Mouse (Mus musculus) urinary bladder, postnatal 4 days (tissue): ENCODE data around the gene Evi5.

Experiments
- DNase-seq, 2 experiments: peaks; one replicate each; pipeline ENCODE4 v3.0.0; 2021 to 2022; ENCODE audit warnings: low spot score in 2 of 2

Gene Evi5

DNA sequence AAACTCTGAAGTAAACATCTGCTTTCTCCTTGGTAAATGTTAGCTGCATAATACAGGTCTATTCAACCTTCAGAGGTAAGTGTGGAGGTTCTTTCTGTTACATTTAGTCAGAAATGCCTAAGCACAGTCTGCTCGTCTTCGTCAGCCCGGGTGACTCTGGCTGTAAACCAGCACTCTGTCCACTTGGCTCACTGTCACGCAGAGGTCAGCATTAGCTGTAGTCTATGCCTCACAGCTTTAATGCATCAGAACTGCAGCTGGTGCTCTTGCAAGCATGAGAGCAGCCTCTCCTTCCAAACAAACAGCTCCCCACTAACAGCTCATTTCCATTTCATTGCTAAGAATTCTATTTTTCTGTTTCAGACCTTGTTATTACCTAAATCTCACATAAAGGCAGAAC is 67.4 kb downstream of the Evi5 start:
- DNase-seq = no peak

GRCm38 (mm10) chr5:107802621-107803020 is 72.3 kb downstream of the Evi5 start:
- no peak for DNase-seq

- no peak for DNase-seq
Measured at GRCm38 (mm10) chr5:107801234-107801633, 73.7 kb downstream of the Evi5 start.

GRCm38 (mm10) chr5:107798290-107798689 is 76.6 kb downstream of the Evi5 start:
- no peak for DNase-seq

- no peak for DNase-seq
Measured at GRCm38 (mm10) chr5:107793927-107794326, 81.0 kb downstream of the Evi5 start.

- no peak for DNase-seq
Measured at GRCm38 (mm10) chr5:107793258-107793657, 81.6 kb downstream of the Evi5 start.

DNA sequence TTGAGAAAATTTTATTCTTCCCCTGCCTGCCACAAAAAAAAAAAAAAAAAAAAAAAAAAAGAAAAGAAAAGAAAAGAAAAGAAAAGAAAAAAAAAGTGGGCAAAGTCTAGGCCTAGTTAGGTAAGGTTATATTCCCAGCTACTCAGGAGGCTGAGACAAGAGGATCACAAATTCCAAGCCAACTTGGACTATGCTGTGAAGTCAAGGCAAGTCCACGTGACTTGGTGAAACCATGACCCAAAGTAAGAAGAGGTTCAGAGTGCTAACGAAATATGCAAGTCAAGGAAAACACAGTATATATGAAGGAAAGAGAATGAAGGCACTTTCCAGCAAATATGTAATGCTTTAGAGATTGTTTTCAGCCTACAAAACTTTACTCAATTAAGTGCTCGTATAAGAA is 82.4 kb downstream of the Evi5 start:
- DNase-seq = no peak

DNA sequence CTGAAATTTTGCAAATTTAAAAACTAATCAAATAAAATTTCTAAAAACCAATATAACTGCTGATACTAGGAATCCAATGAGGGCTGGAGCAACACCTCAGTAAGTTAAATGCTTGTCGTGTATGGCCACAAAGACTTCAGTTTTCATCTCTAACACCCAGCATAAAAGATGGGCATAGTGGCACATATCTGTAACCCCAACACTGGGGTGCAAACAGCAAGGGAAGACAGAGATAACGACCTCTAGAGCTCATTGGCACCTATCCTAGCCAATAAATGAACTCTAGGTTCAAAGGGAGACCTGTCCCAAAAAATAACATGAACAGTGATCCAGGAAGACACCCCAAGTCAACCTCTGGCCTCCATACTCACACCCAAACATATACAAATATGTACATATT is 82.9 kb downstream of the Evi5 start:
- DNase-seq = no peak

GRCm38 (mm10) chr5:107789492-107789891 is 85.4 kb downstream of the Evi5 start:
- DNase-seq = no peak

DNA sequence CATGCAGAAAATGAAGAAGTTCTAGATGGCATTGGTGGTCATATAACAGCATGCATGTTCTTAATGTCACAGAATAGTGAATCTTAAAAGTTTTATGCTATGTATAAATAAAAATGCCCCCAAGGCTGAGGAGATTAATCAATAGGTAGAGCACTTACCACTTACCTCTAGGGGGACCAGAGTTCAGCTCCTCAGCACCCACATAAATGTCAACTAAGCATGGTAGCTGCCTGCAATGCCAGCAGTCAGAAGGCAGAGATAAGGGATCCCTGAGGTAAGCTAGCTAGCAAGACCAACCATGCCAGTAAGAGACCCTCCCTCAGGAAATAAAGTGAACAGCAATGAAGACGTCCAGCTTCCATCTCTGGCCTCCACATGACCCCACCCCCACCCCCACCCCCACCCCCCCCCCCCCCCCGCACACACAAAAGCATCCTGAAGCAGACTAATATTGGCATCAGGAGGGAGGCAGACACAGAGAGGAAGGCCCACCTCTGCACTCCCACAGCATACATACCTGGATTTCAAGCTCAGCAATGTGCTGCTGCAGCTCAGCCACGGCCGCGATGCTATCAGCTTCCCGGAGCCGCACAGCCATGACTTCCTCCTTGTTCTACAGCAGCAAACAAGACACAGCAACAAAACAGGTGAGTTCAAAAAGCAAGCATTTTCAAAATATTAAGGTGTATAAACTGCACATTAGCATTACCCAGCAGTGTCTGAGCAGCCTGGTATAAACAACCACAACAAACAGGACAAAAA is 87.0 kb downstream of the Evi5 start:
- DNase-seq = no peak

DNA sequence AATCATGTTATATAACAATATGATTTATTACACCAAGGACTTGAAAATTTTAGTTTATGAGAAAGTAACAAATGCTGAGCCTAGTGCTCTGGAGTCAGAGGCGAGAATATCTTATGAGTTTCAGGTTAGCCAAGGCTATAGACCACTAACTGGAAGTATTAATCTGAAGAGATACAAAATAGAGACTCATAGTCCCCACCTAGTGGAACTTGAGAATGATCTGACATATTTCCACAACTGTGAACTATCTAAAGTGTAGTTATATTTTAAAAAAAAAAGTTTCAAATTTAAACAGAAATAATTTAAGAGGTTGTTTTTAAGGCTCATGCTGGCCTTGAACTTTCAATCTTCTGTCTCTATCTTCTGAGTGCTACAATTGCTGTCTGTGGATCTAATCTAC is 92.5 kb downstream of the Evi5 start:
- no peak for DNase-seq

GRCm38 (mm10) chr5:107778763-107779162 is 96.1 kb downstream of the Evi5 start:
- DNase-seq = no peak

DNA sequence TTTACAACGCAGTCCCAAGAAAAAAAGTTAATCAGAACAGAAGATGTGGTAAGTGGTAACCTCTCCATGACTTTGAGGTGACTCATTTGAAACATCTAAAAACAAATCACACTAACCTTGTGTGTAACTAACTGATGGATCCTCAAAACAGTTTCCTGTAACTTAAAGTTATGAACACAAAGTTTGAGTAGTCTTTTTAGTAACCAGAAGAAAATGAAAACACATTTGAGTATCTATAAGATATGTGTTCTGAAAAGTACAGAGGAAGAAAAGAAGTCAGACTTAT is 97.4 kb downstream of the Evi5 start:
- no peak for DNase-seq

DNA sequence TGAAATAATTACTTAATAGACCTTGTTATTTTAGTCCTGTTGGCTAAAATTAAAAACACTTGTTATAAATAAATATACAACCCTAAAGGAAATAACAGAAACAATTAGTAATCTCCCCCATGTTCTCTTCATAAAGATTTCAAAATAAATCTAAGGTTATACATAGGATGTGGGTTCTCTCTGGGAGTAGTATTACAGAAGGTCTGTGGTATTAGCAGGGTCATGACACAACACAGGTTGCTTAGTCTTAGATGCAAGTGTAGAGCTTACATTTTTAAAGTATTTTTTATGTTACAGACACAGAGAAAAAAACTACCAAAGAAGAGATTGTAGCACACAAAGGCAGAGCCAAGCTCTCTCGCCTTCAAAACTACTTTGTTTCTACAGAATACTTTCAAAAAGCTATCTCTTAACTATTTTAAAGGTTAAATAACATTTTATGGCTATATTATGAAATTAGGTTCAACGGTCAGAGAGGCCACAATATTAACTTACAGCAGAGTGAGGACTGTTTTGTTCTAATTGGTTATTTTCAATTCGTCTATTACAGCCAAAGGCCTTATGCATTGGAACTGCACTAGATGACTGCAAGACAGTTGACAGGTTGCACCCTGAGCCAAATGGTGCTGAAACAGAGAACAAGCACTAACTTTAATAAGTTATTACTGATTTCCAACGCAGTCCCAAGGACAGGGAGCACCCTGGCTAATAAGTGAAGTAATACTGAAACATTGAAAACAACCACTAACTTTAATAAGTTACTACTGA is 97.9 kb downstream of the Evi5 start:
- no peak for DNase-seq

DNA sequence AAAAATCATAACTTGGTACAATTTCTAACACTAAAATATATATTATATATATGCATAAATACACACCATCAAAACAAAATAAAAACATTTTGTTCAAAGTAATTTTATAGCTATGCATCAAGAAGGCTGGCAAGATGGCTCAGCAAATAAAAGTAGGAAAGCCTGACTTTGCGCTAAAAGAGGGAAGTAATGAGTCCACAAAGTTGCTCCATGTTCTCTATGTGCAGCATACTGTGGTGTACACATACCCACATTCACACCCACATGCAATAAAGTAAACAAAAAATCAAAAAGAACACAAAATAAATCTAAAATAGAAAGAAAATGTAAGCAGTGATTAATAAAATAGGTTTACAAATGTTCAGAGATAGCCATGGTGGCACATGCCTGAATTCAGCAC is 99.0 kb downstream of the Evi5 start:
- no peak for DNase-seq

DNA sequence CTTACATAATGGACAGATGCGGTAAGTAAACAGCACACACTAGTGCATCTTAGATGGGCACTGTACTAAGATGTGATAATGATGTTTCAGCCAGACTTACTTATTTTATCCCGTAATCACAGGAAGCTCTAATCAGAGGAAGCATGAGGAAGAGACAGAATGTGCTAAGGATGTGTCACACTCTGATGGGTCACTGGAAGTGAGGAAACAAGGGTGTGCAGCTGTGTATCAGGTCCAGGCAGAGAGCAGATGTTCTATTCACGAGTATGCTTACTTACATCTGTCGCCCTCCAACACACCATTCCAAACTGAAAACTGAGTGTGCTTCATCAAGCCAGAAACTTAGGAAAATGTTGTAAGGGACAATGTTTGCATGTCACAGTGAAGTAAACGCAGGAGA is 102.9 kb downstream of the Evi5 start:
- DNase-seq = no peak

DNA sequence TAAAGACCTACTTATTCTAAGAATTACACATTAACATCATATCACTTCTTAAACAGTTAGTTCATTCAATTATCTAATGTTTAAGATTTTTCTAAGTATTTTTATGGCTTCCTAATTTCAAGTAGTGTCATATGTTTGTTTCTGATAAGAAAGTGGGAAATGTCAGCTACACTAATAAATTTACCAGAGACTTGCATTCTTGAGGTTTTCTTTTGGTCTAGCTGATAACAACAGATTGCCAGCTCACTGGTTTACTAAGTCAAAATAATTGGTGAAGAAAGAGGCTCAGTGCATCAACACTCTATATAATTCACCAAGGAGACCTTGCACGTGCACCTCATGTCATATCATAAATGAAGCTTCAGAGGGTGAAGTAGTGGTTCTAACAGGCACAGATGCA is 106.7 kb downstream of the Evi5 start:
- no peak for DNase-seq

GRCm38 (mm10) chr5:107765946-107766345 is 109.0 kb downstream of the Evi5 start:
- no peak for DNase-seq

- DNase-seq = no peak
Measured at GRCm38 (mm10) chr5:107764486-107764885, 110.4 kb downstream of the Evi5 start.

DNA sequence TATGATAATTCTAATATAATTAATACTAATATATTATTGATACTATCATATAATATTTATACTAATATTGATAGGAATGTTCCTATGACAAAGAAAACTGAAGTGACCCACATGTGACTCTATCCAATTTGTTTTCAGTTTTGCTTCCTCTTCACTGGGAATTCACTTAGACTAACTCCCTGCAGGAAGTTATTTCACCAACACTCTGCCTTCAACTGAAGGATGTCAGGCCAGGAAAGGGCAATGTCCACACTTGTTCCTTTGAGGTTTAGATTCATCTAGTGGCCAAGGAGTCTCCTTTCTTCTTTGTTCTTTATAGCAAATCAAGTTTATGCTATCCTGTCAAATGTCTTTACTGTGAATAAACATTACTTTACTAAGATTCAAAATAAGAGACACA is 111.2 kb downstream of the Evi5 start:
- no peak for DNase-seq

DNA sequence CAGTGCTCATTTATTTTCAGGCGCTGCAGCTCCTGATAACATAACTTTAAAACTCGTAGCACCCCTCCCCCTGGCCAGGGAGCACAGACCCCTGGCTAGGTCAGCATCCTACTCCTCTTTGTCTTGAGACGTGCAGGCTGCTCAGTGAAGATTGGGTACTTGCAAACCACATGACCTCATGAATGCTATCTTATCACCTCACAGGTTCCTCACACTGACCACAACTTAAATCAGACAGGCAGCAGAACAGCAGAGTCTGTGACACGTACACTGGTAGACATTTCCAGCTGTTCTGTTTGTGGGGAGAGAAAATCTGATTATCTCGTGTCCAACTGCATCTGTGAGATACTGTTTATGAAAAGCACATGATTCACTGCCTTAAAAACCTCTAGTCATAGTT is 115.8 kb downstream of the Evi5 start:
- no peak for DNase-seq

DNA sequence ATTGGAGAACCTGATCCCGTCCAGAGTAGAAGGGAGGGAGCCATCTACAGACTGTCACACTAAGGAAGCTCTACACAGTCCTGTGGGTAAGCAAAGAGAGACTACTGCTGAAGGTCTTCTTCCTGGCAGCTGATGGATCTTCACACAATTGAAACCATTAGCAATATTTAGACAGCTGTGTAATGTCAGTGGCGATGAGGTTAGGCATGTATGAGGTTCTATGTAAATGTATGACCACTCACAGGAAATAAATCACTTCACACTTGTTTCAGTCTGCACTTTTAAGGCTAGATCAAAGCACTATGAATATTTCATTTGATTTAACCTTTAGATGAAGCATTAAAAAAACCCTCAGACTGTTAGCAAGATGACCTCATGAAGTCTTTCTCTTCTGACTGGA is 118.8 kb downstream of the Evi5 start:
- no peak for DNase-seq

DNA sequence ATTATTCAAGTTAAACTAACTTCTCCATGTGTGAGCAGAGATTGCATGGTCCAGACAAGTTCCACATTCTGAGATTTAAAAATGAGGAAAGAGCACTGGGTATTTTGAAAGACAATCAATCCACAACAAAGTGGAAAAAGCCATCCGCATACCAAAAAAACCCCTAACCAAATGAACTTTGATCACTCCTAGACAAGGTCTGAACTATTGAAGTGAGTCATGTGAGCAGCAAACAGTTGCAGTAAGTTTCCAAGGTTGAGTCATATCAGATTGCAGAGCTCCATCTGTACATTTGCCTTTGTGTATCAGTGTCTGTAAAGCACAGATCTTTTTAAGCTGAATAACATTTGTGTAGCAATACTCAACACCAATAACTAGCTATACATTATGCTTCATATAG is 120.2 kb downstream of the Evi5 start:
- DNase-seq = no peak

DNA sequence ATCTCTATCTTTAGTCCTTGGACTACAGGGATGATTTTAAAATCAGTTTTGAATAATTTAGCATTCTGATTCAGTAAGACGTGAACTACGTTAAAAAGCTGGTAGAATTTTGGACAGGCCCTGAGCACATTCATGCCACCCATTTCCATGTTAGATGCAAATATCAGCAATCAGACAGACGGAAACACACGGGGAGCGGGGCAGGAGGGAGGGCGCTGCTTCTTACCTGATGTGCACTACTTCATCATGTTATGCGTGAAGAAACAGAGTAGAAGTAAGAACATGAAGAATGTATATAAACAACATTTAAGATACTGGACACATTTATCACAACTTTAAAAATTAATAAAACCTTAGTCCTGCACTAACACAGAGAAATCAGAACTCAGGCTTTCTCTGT is 121.3 kb downstream of the Evi5 start:
- no peak for DNase-seq
